Mouse (Mus musculus): Measurements from ENCODE around the gene Polq.
"Not testable (repeated sequence)": the region's sequence is repeated elsewhere in the genome, so short reads cannot be mapped to it uniquely, and the experiment has no call there.

Polq gene

DNA sequence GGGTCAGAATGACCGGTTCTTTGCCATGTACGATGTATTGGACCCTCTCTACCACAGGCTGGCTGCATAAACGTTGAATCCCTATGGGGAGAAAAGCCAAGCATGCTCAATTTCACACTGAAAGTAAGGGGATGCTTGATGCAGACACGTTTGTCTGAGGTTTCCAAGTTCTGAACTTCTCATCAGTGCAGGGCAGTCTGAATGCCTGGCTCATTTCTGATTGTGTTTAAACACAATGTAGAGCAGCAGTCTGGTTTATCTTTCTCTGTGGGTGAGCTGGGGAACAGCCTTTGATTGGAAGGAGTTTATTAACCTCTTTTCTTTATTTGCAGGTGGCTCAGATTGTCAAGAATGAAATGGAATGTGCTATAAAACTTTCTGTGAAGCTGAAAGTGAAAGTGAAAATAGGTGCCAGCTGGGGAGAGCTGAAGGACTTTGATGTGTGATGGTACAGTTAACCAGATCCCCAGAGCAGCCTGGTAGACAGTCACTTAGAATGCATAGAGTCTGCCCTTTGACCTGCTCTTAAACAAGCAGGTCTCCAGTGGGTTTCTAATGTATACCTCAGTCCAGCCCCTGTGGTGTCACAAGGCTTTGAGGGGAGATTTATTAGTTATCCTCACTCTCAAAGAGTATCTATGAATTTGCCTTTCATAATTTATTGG, 82.7 kb downstream of the Polq start:
- no peak for DNase-seq (ENCODE audit: low read depth, low spot score)

DNA sequence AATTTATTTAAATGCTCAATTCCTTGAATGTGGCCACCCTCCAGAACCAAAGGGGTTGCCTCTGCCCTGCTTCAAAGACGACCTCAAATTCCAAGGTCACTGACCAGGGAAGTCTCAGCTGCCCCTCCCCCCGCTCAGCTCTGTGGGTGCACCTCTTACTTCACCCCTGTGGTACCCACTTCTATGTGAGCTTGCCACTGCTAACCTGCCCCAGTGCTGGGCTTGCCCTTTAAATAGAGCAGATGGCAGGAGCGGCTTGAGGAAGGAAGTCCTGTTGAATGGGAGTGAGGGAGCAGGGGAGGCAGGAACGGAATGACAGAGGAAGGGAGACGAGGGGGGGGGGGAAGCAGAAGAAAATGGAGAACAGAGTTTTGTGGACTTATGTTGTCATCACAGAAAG, 97.2 kb downstream of the Polq start:
- DNase-seq (ENCODE audit: low read depth, low spot score) = no peak

DNA sequence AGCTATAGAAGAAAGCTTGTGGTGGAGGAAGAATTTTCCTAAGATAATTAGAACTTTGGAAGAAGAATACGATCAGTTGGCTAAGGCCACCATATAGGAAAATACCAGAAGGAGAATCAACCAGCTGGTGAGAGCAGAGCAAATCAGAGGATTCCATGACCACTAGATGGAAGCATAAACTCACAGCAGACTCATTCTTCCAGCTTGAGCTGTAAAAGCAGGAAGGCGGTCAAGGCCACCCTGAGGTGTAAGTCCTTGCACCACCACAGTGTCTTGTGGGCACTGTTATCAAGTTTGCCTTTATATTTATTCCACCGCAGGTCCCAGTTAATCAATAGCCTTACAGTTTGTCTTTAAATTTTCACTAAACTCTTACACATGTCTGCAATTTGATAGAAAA, 97.7 kb downstream of the Polq start:
- peak; percentile 52 for DNase-seq (ENCODE audit: low read depth, low spot score)

DNA sequence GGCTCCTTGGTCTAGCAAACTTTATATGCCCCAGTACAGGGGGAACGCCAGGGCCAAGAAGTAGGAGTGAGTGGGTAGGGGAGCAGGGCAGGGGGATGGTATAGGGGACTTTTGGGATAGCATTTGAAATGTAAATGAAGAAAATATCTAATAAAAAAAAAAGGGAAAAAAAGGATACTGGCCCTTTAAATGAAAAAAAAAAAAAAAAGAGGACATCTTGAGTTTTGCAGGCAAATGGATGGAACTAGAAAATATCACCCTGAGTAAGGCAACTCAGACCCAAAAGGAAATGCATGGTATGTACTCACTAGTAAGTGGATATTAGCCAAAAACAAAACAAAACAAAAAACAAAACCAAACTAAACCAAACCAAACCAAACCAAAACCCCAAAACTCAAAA, 113.6 kb downstream of the Polq start:
- not testable (repeated sequence) for DNase-seq (ENCODE audit: low read depth, low spot score)
